Mouse (Mus musculus): ENCODE results near the gene Gbp4. TPM values are rescaled to one million over a fixed set of nuclear protein-coding genes. Genes with fewer than 3 reads are reported as not detected.

The Gbp4 gene
- total RNA-seq, 2 experiments from 2014 or later: 2.3 to 3.4 TPM

Other genes with a start within 250 kb of the Gbp4 start
- gene Abcg3, start 156.9 kb downstream of the Gbp4 start, total RNA-seq (2021): under 1 TPM; 0.11 to 0.20 TPM
- gene Gbp9, start within 50 bp of the Gbp4 start, total RNA-seq (2021): 1 to 10 TPM; 2.8 to 3.3 TPM
- under 1 TPM in 1 of 2 experiments, not detected in 1; 0.13 TPM for gene Gbp8, start within 50 bp of the Gbp4 start, total RNA-seq (2021)
- 1 to 10 TPM in 1 of 2 experiments, under 1 TPM in 1; 0.27 to 1.3 TPM for gene Gbp10, start 99.9 kb upstream of the Gbp4 start, total RNA-seq (2021)
- under 1 TPM in 1 of 2 experiments, not detected in 1; 0.18 TPM for gene Gm43302, start 154.1 kb upstream of the Gbp4 start, total RNA-seq (2021)
- 1 to 10 TPM in 1 of 2 experiments, under 1 TPM in 1; 0.88 to 2.1 TPM for gene Gbp6, start 154.1 kb upstream of the Gbp4 start, total RNA-seq (2021)

All from gastrocnemius, postnatal 25 days (tissue).